In the genomic region with DNA sequence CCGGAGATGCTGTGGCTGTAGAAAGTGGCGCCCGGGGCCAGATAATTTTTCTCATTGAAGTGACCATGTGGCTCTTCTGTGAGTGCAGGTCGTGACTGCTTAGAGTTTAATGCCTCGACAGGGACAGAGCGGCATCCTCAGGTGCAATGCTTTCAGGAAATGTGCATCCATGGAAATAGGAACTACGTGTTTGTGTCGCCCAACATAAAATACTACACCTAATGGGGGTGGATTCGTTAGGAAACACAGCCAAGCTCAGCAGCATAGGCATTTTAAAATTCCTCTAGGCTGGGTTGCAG, we compare ENCODE assay signal across 8 mouse cellular contexts. TPM values are rescaled to one million over a fixed set of nuclear protein-coding genes. Genes with fewer than 3 reads are reported as not detected.
DNase-seq lines count a peak whose midpoint lies in the region; ATAC-seq and TF ChIP-seq lines count a peak whose summit lies in the region.

No protein-coding gene starts in this region.

- 0 out of 2 replicates have a peak, but pooled peaks have one; percentile 13 for TF ChIP-seq EP300 in heart, adult 2 months (IDR thresholded peaks at IDR 0.05; ENCODE audit: insufficient read depth, low read depth, low read length)

- H3K4me3 ChIP-seq in heart, adult 2 months = peak overlapping the region; percentile 76
- peak overlapping the region; percentile 79 for H3K4me3 ChIP-seq in hindbrain, embryonic 14.5 days (replicated peaks; ENCODE audit: low read length)
- H3K4me3 ChIP-seq in liver, embryonic 16.5 days (ENCODE audit: low read depth, low read length) = peak overlapping the region; percentile 98

- peaks cover 5% of the 10 kb centered on the region for H3K36me3 ChIP-seq in heart, adult 2 months (ENCODE audit: control insufficient read depth, insufficient read depth, low read length)
- H3K36me3 ChIP-seq in hindbrain, embryonic 14.5 days (replicated peaks; ENCODE audit: control insufficient read depth, insufficient read depth) = no peaks in the 10 kb centered on the region
- H3K36me3 ChIP-seq in liver, embryonic 16.5 days (ENCODE audit: control insufficient read depth, insufficient read depth) = no peaks in the 10 kb centered on the region

- no peaks in the 10 kb centered on the region for H3K27me3 ChIP-seq in heart, adult 2 months (ENCODE audit: control insufficient read depth, insufficient read depth, low read length)
- H3K27me3 ChIP-seq in hindbrain, embryonic 14.5 days (ENCODE audit: control insufficient read depth, insufficient read depth, low read length) = no peaks in the 10 kb centered on the region
- H3K27me3 ChIP-seq in liver, embryonic 16.5 days (ENCODE audit: control insufficient read depth, insufficient read depth, low read depth, low read length) = no peaks in the 10 kb centered on the region

- no peak for ATAC-seq in hindbrain, embryonic 14.5 days (ENCODE audit: low FRiP score)
- ATAC-seq in liver, embryonic 16.5 days (ENCODE audit: low read depth) = no peak
- ATAC-seq in megakaryocyte-erythroid progenitor cell, adult 5-6 weeks (replicated peaks; ENCODE audit: low FRiP score, low TSS enrichment, poor library complexity, severe bottlenecking) = no peak

- H3K9ac ChIP-seq in heart, adult 2 months (ENCODE audit: low read depth, low read length) = peak overlapping the region; percentile 99
- peak overlapping the region; percentile 97 for H3K9ac ChIP-seq in hindbrain, embryonic 14.5 days
- peak overlapping the region; percentile 99 for H3K9ac ChIP-seq in liver, embryonic 16.5 days (ENCODE audit: low read depth, low read length)

- H3K4me2 ChIP-seq in hindbrain, embryonic 14.5 days (replicated peaks) = peak overlapping the region; percentile 65
- H3K4me2 ChIP-seq in liver, embryonic 16.5 days (ENCODE audit: low read depth, low read length) = peak overlapping the region; percentile 98

- H3K27ac ChIP-seq in heart, adult 2 months = peak overlapping the region; percentile 97
- H3K27ac ChIP-seq in hindbrain, embryonic 14.5 days = peak overlapping the region; percentile 99
- peak overlapping the region; percentile 98 for H3K27ac ChIP-seq in liver, embryonic 16.5 days (ENCODE audit: low read length)

- intact Hi-C loops in heart, adult 2 months (cut with DNase I) = loop anchor here (2.0 to 5.0 kb wide), 4 partner anchors 76 to 562 kb away; no protein-coding TSS in a partner anchor

- no peaks in the 10 kb centered on the region for H3K9me3 ChIP-seq in hindbrain, embryonic 14.5 days (ENCODE audit: control insufficient read depth, low read length)
- no peaks in the 10 kb centered on the region for H3K9me3 ChIP-seq in liver, embryonic 16.5 days (replicated peaks; ENCODE audit: control insufficient read depth, low read length)

- TF ChIP-seq POLR2A in heart, adult 2 months (IDR thresholded peaks at IDR 0.05; ENCODE audit: insufficient read depth, low read depth, low read length) = no peak

- peaks cover 3% of the 10 kb centered on the region; the same call in 1 of the 2 replicates for H3K79me2 ChIP-seq in heart, adult 2 months (replicated peaks; ENCODE audit: control insufficient read depth, insufficient read depth, low read length)

- peaks cover 2% of the 10 kb centered on the region for H3K4me1 ChIP-seq in heart, adult 2 months (ENCODE audit: control insufficient read depth, insufficient read depth, low read length)
- H3K4me1 ChIP-seq in hindbrain, embryonic 14.5 days (replicated peaks; ENCODE audit: control insufficient read depth, insufficient read depth, low read length) = peaks cover 24% of the 10 kb centered on the region
- H3K4me1 ChIP-seq in liver, embryonic 16.5 days (ENCODE audit: control insufficient read depth, low read depth, low read length) = peaks cover 14% of the 10 kb centered on the region

- no peak for TF ChIP-seq CTCF in heart, adult 2 months (IDR thresholded peaks at IDR 0.05)

- no peak for DNase-seq in heart, adult 2 months
- no peak for DNase-seq in heart, postnatal 4 days
- peak; percentile 83 for DNase-seq in 3T3-L1 (ENCODE audit: low read depth, low spot score)
- peak; percentile 48 for DNase-seq in c-Kit-positive CD71-positive TER-119-negative erythroid progenitor cells, embryonic 14.5 days (ENCODE audit: low read depth)
- peak; percentile 65 for DNase-seq in hindbrain, embryonic 14.5 days (ENCODE audit: low spot score)
- DNase-seq in retina, postnatal 1 day = no peak

- under 1% methylated on average over 9 of the region's 9 CpGs for WGBS in heart, adult 2 months
- under 1% methylated on average over 9 of the region's 9 CpGs for WGBS in hindbrain, embryonic 14.5 days
- WGBS in liver, embryonic 16.5 days (ENCODE audit: insufficient replicate concordance) = 0% methylated on average over 9 of the region's 9 CpGs

RNA-seq across cellular contexts. Expression of a gene that starts 1.1 kb away (rescaled TPM):
- total RNA-seq in heart, adult 2 months (2021) = 10 to 100 TPM in 1 of 2 experiments, 1 to 10 TPM in 1; 9.5 to 12.9 TPM
- polyA plus RNA-seq in heart, adult 2 months (2012; rRNA removed) = 5.9 and 13.4 TPM in 2 replicates
- total RNA-seq in heart, postnatal 4 days (2021) = 10 to 100 TPM; 32.7 to 34.1 TPM
- 60.9 and 62.1 TPM in 2 replicates for polyA plus RNA-seq in hindbrain, embryonic 14.5 days (2014; fragmentation: Nextera tagmentation; extraction: Ambion mirVana)
- polyA plus RNA-seq in liver, embryonic 16.5 days (2015; fragmentation: Nextera tagmentation; extraction: Ambion mirVana) = 3.1 and 3.6 TPM in 2 replicates
- 34.7 and 37.4 TPM in 2 replicates for total RNA-seq in megakaryocyte-erythroid progenitor cell, adult 5-6 weeks (2014; fragmentation: Nextera tagmentation)
- 21.9 and 25.6 TPM in 2 replicates for total RNA-seq in megakaryocyte-erythroid progenitor cell, adult 5-6 weeks (2017)

Comparison
In these comparisons a context has a peak if more than half of its experiments do, and no peak if none do; other contexts are left out.
1. DNase-seq: peak in 3T3-L1 (single experiment), c-Kit-positive CD71-positive TER-119-negative erythroid progenitor cells, embryonic 14.5 days (single experiment) and hindbrain, embryonic 14.5 days (single experiment); none in heart, adult 2 months (0 of 2), heart, postnatal 4 days (single experiment) and retina, postnatal 1 day (single experiment).
2. Peak in every context shown above with its lines, with median percentiles within 50 percentile points of each other: H3K27ac ChIP-seq, H3K4me3 ChIP-seq and H3K9ac ChIP-seq.